23 mouse cellular contexts compared by ENCODE assay signal in genomic region chr17:62969025-62969424, GRCm38 (mm10).
"Had no signal": no experiment of that assay in that cellular context is flagged by ENCODE, and none has a peak within 500 bp of the region (broad histone marks: within the 10 kb centered on the region; RNA-seq: fewer than 3 reads in every experiment).

No protein-coding gene starts in this region.

- H3K4me2 ChIP-seq: heart, embryonic 11.5 days; heart, embryonic 13.5 days; heart, embryonic 15.5 days; hindbrain, embryonic 13.5 days; hindbrain, embryonic 15.5 days; limb, embryonic 12.5 days had no signal

- H3K4me3 ChIP-seq: heart, adult 2 months; heart, embryonic 13.5 days; heart, embryonic 15.5 days; hindbrain, embryonic 13.5 days; hindbrain, embryonic 15.5 days; layer of hippocampus, adult 2 months; left cerebral cortex, adult 2 months; limb, embryonic 10.5 days; limb, embryonic 12.5 days had no signal

- H3K4me1 ChIP-seq: heart, embryonic 15.5 days; hindbrain, embryonic 13.5 days; hindbrain, embryonic 15.5 days; limb, embryonic 12.5 days had no signal

- ATAC-seq: forebrain, embryonic 16.5 days; inflammation-experienced regulatory T-cells, adult 6 months had no signal

- H3K27me3 ChIP-seq: heart, embryonic 13.5 days; heart, embryonic 15.5 days; hindbrain, embryonic 13.5 days; hindbrain, embryonic 15.5 days; limb, embryonic 12.5 days had no signal

- H3K27ac ChIP-seq: heart, adult 2 months; heart, embryonic 13.5 days; heart, embryonic 15.5 days; hindbrain, embryonic 13.5 days; hindbrain, embryonic 15.5 days; layer of hippocampus, adult 2 months; left cerebral cortex, adult 2 months; limb, embryonic 10.5 days; limb, embryonic 12.5 days had no signal

- DNase-seq: gastrocnemius, postnatal 14 days; gastrocnemius, postnatal 36 days; heart, adult 11 months; heart, adult 2 months; heart, postnatal 14 days; heart, postnatal 36 days; kidney, adult 18-20 months; kidney, adult 8-10 months; kidney, postnatal 10 days; kidney, postnatal 25 days; kidney, postnatal 4 days; liver had no signal

- H3K9me3 ChIP-seq: hindbrain, embryonic 15.5 days; limb, embryonic 10.5 days had no signal

- H3K36me3 ChIP-seq: heart, embryonic 13.5 days; heart, embryonic 15.5 days; hindbrain, embryonic 13.5 days; hindbrain, embryonic 15.5 days; limb, embryonic 10.5 days; limb, embryonic 12.5 days had no signal

- H3K9ac ChIP-seq: heart, embryonic 13.5 days; heart, embryonic 15.5 days; hindbrain, embryonic 13.5 days; hindbrain, embryonic 15.5 days; limb, embryonic 12.5 days had no signal
